Mouse (Mus musculus) hindbrain, embryonic 14.5 days (tissue): ENCODE measurements around the gene Timp3. TPM values are rescaled to one million over a fixed set of nuclear protein-coding genes. Genes with fewer than 3 reads are reported as not detected.

Experiments
- ATAC-seq: fragments of 200-750 bp; cut with Nextera tagmentation; 2 replicates; pipeline ENCODE4 v1.8.0; 2017; ENCODE audit warnings: moderate number of reproducible peaks, mild to moderate bottlenecking, moderate TSS enrichment, moderate library complexity; ENCODE audit not compliant: low FRiP score
- DNase-seq: peaks from one replicate; pipeline ENCODE4 v3.0.0-alpha.2; 2015; ENCODE audit warnings: low spot score
- H3K27ac ChIP-seq: fragments of 300-500 bp; sonication (generic); 2 replicates; pipeline ENCODE4 v1.5.1; 2014; ENCODE audit warnings: mild to moderate bottlenecking, moderate library complexity
- H3K27me3 ChIP-seq: fragments of 300-500 bp; sonication (generic); 2 replicates; pipeline ENCODE4 v1.6.1; 2014; ENCODE audit warnings: mild to moderate bottlenecking, low read length, mixed read lengths; ENCODE audit not compliant: control insufficient read depth, insufficient read depth
- H3K36me3 ChIP-seq: fragments of 300-500 bp; sonication (generic); replicated peaks from 2 replicates; pipeline ENCODE4 v1.6.1; 2014; ENCODE audit not compliant: control insufficient read depth, insufficient read depth
- H3K4me1 ChIP-seq: fragments of 300-500 bp; sonication (generic); replicated peaks from 2 replicates; pipeline ENCODE4 v1.6.1; 2014; ENCODE audit warnings: antibody characterized with exemption, low read length, mixed read lengths; ENCODE audit not compliant: control insufficient read depth, insufficient read depth
- H3K4me2 ChIP-seq: fragments of 300-500 bp; sonication (generic); replicated peaks from 2 replicates; pipeline ENCODE4 v1.6.1; 2014; ENCODE audit warnings: mild to moderate bottlenecking, moderate library complexity
- H3K4me3 ChIP-seq: fragments of 300-500 bp; sonication (generic); replicated peaks from 2 replicates; pipeline ENCODE4 v1.5.1; 2014; ENCODE audit warnings: mild to moderate bottlenecking, low read length
- H3K9ac ChIP-seq: fragments of 300-500 bp; sonication (generic); 2 replicates; pipeline ENCODE4 v1.6.1; 2014
- H3K9me3 ChIP-seq: fragments of 300-500 bp; sonication (generic); 2 replicates; pipeline ENCODE4 v1.6.1; 2016; ENCODE audit warnings: low read length; ENCODE audit not compliant: control insufficient read depth
- WGBS: fragments of 180-500 bp; shearing (Covaris S2); extraction: QIAGEN DNeasy Blood & Tissue Kit; methylation state at CpG from one replicate; pipeline ENCODE4 v1.1.7; 2014; 5-methylcytosine and 5-hydroxymethylcytosine counted together
- polyA plus RNA-seq: library from polyadenylated mRNA; unstranded; fragments of >200 nt; fragmentation: Nextera tagmentation; extraction: Ambion mirVana; gene quantifications from 2 replicates; pipeline ENCODE4 v1.2.1, GENCODE M21; 2014

Timp3 gene
- polyA plus RNA-seq, 1 experiment from 2014 or later, result 45.1 TPM

DNA sequence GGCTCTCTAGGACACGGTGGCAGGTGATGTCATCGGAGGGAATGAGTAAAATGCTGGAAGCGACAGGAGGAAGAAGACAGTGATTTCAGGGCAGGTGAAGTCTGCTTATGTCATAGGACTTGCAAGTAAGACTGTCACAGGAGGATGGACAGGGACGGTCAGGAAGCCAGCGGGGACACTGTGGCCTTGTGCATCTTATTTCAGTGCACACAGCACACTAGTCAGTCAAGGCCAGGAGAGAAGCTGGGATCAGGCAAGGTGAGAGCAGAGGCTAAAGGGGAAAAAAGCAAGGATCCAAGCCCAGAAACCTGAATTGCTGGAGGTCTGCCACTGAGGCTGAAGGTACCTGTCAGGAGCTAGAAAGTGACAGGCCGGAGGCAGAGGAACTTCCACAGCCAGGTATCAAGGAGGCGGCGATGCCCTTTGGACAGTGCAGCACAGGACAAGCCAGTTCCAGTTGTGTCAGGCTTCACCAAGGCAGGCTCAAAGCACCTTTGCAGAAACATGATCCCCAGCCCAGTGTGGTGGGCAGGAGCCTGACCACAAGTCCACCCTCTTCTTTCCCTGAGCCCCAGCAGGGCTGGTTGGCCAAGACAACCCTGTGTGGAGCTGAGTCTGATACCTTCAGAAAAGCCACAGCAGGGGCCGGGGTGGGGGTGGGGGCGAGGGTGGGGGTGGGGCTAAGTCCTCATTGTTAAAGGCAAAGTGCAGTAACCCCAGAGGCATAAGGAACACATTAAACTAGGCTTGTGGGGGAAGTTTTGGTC lies 5.4 kb upstream of the Timp3 start:
- WGBS, result 66% methylated on average over 10 of the region's 10 CpGs
- Histone ChIP-seq H3K4me1 (0 out of 2 replicates have a peak, but pooled peaks cover 6% of the 10 kb centered on the region), H3K4me3 (no peak overlapping the region), H3K27me3 (no peaks in the 10 kb centered on the region), H3K4me2 (no peak overlapping the region), H3K9ac (no peak overlapping the region), H3K36me3 (no peaks in the 10 kb centered on the region), H3K27ac (no peak overlapping the region), H3K9me3 (no peaks in the 10 kb centered on the region)
- ATAC-seq (no peak), DNase-seq (no peak)

DNA sequence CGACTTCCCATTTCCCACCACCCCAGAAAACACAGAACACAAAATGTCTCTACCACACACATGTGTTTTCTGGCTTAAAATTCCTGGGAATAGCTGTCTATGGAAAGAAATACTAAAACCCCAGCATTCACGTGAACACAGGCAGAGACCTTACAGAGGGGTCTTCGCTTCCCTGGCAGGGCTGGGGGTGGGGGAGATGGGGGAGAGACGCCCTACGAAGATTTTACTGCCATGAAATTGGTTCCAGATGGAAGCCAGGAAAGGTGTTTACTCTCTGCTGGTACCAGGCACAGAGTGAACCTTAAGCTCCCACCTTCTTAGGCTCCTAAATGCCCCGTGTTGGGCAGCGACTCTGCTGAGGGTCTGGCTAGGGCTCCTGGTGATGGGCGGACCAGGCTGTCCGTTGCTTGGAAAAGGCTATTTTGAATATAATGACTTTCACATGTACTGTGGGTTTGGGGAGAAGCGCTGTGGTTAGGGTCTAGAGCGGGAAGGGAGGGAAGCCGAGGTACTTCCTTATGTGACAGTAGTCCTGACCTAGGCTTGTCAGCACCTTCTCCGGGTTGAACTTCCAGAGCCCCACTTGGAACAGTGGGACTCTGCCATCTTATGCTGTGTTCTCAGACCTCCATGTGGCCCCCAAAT lies 4.6 kb upstream of the Timp3 start:
- no peak overlapping the region for H3K9ac ChIP-seq

DNA sequence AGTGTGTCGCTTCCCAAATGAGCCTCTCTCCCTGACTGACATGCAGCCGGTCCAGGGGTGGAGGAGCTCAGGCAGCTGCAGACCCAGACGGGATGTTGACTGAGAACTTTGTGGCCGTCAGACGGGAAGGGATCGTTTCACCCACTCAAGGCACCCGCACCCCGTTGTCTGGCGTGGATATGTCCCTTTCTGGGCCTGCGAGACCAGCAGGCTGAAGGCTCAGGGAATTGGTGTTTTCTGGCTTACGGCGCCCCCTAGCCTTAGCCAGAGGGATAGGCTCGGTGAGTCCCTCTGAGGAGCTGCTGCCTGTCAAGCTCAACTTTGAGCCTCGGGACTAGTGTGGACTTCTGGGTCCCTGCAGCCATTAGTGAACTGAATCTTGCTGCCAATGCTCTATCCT lies 4.1 kb upstream of the Timp3 start:
- peak overlapping the region; percentile 33 for H3K4me2 ChIP-seq
- no peaks in the 10 kb centered on the region for H3K36me3 ChIP-seq
- 4% methylated on average over 14 of the region's 14 CpGs for WGBS
- DNase-seq, result peak; percentile 74
- H3K27ac ChIP-seq, result no peak overlapping the region
- peaks cover 5% of the 10 kb centered on the region for H3K27me3 ChIP-seq
- 0 out of 2 replicates have a peak, but pooled peaks have one; percentile 32 for ATAC-seq
- no peak overlapping the region for H3K4me3 ChIP-seq
- H3K4me1 ChIP-seq, result peaks cover 18% of the 10 kb centered on the region
- H3K9ac ChIP-seq, result no peak overlapping the region
- no peaks in the 10 kb centered on the region for H3K9me3 ChIP-seq

More for the DNA sequence above, 4.6 kb upstream of the Timp3 start:
- Histone ChIP-seq H3K4me1 (peaks cover 13% of the 10 kb centered on the region), H3K4me3 (no peak overlapping the region), H3K27me3 (no peaks in the 10 kb centered on the region; the same call in 1 of the 2 replicates), H3K27ac (no peak overlapping the region), H3K9me3 (no peaks in the 10 kb centered on the region), H3K4me2 (peak overlapping the region; percentile 33), H3K36me3 (no peaks in the 10 kb centered on the region)
- ATAC-seq (0 out of 2 replicates have a peak, but pooled peaks have one; percentile 4), DNase-seq (no peak)
- WGBS, result 29% methylated on average over 13 of the region's 13 CpGs

DNA sequence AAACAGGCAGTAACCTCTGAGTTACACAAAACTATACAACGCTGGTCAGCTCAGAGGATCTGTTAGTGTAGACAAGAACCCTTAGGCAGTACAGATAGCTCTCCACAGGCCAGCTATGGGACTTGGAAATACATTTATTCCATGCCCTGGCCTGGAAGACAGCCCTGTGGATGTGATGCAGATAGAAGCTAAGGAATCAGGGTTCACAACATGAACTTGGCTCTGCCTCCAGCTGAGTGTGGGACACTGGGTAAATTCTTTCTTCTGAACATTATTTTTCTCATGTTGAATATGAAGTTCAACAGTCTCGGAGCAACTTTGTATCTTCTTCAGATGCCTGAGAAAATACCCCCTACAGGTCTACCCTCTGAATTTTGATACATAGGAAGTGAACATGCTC lies 2.9 kb upstream of the Timp3 start:
- no peaks in the 10 kb centered on the region for H3K36me3 ChIP-seq
- no peak overlapping the region for H3K4me2 ChIP-seq
- H3K9ac ChIP-seq, result no peak overlapping the region
- peaks cover 18% of the 10 kb centered on the region for H3K4me1 ChIP-seq
- DNase-seq (no peak), ATAC-seq (no peak)
- WGBS, result 92% methylated on average over 2 of the region's 2 CpGs
- H3K9me3 ChIP-seq, result no peaks in the 10 kb centered on the region
- no peak overlapping the region for H3K4me3 ChIP-seq
- H3K27me3 ChIP-seq, result peaks cover 12% of the 10 kb centered on the region
- no peak overlapping the region for H3K27ac ChIP-seq

DNA sequence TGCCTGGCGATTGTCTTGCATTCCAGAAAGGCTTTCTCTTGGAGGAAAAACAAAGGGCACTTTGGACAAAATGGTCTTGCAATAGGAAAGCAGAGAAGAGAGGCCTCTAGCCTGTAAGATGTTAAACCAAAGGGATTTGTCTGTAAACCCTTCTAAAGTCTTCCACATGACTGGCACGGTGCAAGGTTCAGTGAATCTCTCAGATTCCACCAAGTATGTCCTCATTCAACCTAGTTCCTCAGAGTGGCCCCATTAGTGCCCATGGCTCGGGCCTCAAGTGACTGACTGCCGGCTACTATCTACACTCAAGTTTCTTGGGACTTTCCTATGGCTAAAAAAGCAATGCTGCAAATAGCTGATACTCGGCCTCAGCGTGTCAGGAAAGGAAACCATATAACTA lies 1.8 kb upstream of the Timp3 start:
- no peaks in the 10 kb centered on the region for H3K36me3 ChIP-seq
- DNase-seq, result no peak
- H3K9me3 ChIP-seq, result no peaks in the 10 kb centered on the region
- H3K27ac ChIP-seq, result no peak overlapping the region
- ATAC-seq, result no peak
- 71% methylated on average over 6 of the region's 6 CpGs for WGBS
- H3K27me3 ChIP-seq, result peaks cover 13% of the 10 kb centered on the region
- H3K4me2 ChIP-seq, result no peak overlapping the region
- no peak overlapping the region for H3K4me3 ChIP-seq
- H3K4me1 ChIP-seq, result peaks cover 23% of the 10 kb centered on the region
- H3K9ac ChIP-seq, result no peak overlapping the region

DNA sequence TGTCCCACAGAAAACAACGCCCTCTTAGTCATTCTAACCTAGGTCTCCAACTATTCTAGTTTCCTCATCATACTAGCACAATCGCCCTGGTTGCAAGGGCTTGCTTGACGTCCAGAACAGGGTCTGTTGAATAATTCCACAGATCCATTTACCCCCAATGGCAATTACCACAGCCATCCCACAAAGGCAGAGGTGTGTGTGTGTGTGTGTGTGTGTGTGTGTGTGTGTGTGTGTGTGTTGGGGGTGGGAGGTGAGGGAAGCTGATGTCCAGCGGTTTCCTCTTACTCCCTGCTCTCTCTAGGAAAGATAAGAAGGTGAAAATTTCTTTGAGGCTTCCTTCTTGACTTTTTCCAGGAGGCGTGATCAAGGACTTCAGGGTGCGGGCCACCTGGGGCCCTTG lies 377 bp upstream of the Timp3 start:
- H3K4me3 ChIP-seq, result peak overlapping the region; percentile 40
- peak overlapping the region; percentile 75 for H3K9ac ChIP-seq
- H3K27me3 ChIP-seq, result peaks cover 13% of the 10 kb centered on the region
- H3K4me1 ChIP-seq, result peaks cover 37% of the 10 kb centered on the region
- ATAC-seq (no peak), DNase-seq (no peak)
- WGBS, result 35% methylated on average over 6 of the region's 6 CpGs
- no peaks in the 10 kb centered on the region for H3K36me3 ChIP-seq
- H3K4me2 ChIP-seq, result peak overlapping the region; percentile 98
- H3K27ac ChIP-seq, result no peak overlapping the region
- no peaks in the 10 kb centered on the region for H3K9me3 ChIP-seq

DNA sequence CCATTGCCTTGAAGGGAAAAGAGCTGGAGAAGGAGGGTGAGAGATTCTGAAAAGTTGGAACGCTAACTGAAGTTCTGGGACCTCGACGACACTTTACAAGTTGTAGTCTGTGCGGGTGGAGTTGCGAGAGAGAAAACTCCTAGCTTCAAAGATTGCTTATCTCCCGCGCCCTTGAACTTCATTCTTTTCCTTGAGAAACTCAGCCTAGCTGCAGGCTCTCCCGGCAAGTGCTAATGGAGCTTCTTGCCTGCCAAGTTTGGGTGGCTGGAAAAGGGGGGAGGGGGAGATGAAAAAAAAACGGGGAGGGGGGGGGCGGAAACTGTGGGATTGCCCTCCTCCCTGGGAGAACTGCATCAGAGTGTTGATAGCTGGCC lies 932 bp downstream of the Timp3 start:
- DNase-seq, result no peak

DNA sequence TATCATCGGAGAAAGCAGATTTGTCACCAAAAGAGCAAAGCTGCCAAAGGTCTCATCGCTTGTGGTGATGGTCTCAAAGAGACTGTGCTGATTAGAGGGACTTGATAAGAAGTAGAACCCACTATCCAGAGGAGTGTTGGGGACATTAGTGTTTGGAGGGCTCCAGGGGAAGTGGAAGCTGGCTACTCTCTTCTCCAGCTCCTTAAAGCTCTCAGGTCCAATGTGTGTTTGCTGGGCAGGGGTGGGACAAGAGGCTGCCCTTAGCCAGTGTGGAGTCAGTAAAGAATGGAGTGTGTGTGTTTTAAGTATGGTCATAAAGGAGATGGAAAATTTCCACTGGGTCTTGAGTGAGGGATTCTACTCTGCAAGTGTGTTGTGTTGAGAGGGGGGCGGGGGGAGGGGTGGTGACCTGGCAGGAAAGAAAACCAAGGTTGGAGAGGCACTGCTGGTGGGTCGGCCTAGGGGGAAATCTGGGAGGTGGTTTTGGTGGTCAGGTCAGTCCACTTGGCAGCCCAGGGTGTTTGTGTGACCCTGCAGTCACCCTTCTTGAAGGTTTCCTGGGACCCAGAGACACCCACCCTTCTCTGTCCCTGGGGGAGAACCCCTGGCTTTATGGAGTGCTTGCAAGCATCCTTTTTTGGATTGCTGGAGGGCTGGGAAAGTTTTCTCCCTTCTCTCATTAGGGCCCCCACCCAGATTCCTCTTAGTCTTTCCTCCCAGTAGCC lies 1.6 kb downstream of the Timp3 start:
- Histone ChIP-seq H3K9ac (peak overlapping the region; percentile 75; the same call in 1 of the 2 replicates), H3K36me3 (no peaks in the 10 kb centered on the region), H3K9me3 (no peaks in the 10 kb centered on the region), H3K4me3 (peak overlapping the region; percentile 40), H3K27me3 (peaks cover 13% of the 10 kb centered on the region), H3K4me1 (peaks cover 31% of the 10 kb centered on the region), H3K27ac (peak overlapping the region; percentile 34; the same call in 1 of the 2 replicates), H3K4me2 (peak overlapping the region; percentile 98)
- 37% methylated on average over 4 of the region's 4 CpGs for WGBS
- ATAC-seq (no peak), DNase-seq (no peak)

More for the DNA sequence above, 932 bp downstream of the Timp3 start:
- Histone ChIP-seq H3K27ac (no peak overlapping the region), H3K9ac (peak overlapping the region; percentile 75), H3K4me2 (peak overlapping the region; percentile 98), H3K27me3 (peaks cover 13% of the 10 kb centered on the region), H3K9me3 (no peaks in the 10 kb centered on the region), H3K36me3 (no peaks in the 10 kb centered on the region), H3K4me3 (peak overlapping the region; percentile 40), H3K4me1 (peaks cover 31% of the 10 kb centered on the region)
- 1% methylated on average over 10 of the region's 10 CpGs for WGBS
- ATAC-seq, result no peak

DNA sequence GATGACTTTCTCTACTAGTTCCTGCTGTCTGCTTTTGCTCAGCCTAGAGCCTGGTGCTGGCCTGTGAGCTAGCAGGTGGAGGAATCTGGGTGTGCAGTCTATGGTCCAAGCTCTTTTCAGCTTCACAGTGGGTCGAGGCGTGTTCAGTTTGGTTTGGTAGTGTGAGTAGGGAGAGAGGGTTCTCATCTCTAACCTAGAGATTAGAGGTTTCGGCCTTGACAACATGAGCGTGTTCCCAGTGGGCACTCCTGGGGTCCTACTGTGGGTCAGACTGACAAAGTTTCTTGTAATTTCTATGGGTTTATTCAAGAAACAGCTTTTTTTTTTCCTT lies 2.1 kb downstream of the Timp3 start:
- H3K9ac ChIP-seq, result 0 out of 2 replicates have a peak overlapping the region, but pooled peaks have one; percentile 75
- peak overlapping the region; percentile 34; the same call in 1 of the 2 replicates for H3K27ac ChIP-seq
- no peaks in the 10 kb centered on the region for H3K9me3 ChIP-seq
- peak overlapping the region; percentile 98 for H3K4me2 ChIP-seq
- peak overlapping the region; percentile 40 for H3K4me3 ChIP-seq
- 61% methylated on average over 4 of the region's 4 CpGs for WGBS
- DNase-seq (no peak), ATAC-seq (no peak)
- H3K36me3 ChIP-seq, result no peaks in the 10 kb centered on the region
- peaks cover 31% of the 10 kb centered on the region for H3K4me1 ChIP-seq
- peaks cover 13% of the 10 kb centered on the region for H3K27me3 ChIP-seq
